ENCODE assay signal across 11 mouse cellular contexts in genomic region chr2:30592951-30593350, GRCm38 (mm10). TPM values are rescaled to one million over a fixed set of nuclear protein-coding genes. Genes with fewer than 3 reads are reported as not detected.
DNase-seq lines count a peak whose midpoint lies in the region; ATAC-seq and TF ChIP-seq lines count a peak whose summit lies in the region.
"Had no signal": no experiment of that assay in that cellular context is flagged by ENCODE, and none has a peak within 500 bp of the region (broad histone marks: within the 10 kb centered on the region; RNA-seq: fewer than 3 reads in every experiment).

No protein-coding gene starts in this region.

- DNase-seq in heart, adult 11 months: peak; percentile 93
- DNase-seq in heart, postnatal 10 days: no peak
- no peak for DNase-seq in left cerebral cortex, adult 2 months (ENCODE audit: extremely low spot score in 1 of 2, low spot score in 2 of 2)
- DNase-seq in left cerebral cortex, postnatal 36 days (ENCODE audit: low spot score in 2 of 2): no peak
- DNase-seq in midbrain, postnatal 0 days (ENCODE audit: low spot score): no peak
- no peak for DNase-seq in spleen, postnatal 14 days (ENCODE audit: low spot score in 2 of 2)
- DNase-seq in lung, adult 18-20 months: no peak
- DNase-seq: adrenal gland, postnatal 10 days; kidney, adult 18-20 months had no signal

- intact Hi-C loops in heart, postnatal 10 days (cut with DNase I): no loop called here
- intact Hi-C loops in left cerebral cortex, adult 2 months (cut with DNase I): loop anchor here (1.0 to 5.0 kb wide), 2 partner anchors 99 to 120 kb away; no protein-coding TSS in a partner anchor
- intact Hi-C loops in left cerebral cortex, postnatal 36 days (cut with DNase I): loop anchor here (5.0 to 10.0 kb wide), 2 partner anchors 46 to 62 kb away; no protein-coding TSS in a partner anchor

- WGBS in forebrain, embryonic 16.5 days: 82% methylated on average over 6 of the region's 6 CpGs
- 85% methylated on average over 6 of the region's 6 CpGs for WGBS in midbrain, postnatal 0 days

- no peak for ATAC-seq in forebrain, embryonic 16.5 days
- ATAC-seq in midbrain, postnatal 0 days (ENCODE audit: low FRiP score): no peak

- peaks cover 29% of the 10 kb centered on the region for H3K4me1 ChIP-seq in forebrain, embryonic 16.5 days (replicated peaks; ENCODE audit: control insufficient read depth, insufficient read depth, low read length)
- peaks cover 17% of the 10 kb centered on the region for H3K4me1 ChIP-seq in midbrain, postnatal 0 days (ENCODE audit: insufficient read depth, low read length)

- peak overlapping the region; percentile 100 for H3K27ac ChIP-seq in left cerebral cortex, adult 2 months
- peak overlapping the region; percentile 97 for H3K27ac ChIP-seq in forebrain, embryonic 16.5 days (ENCODE audit: low read length)
- 0 out of 2 replicates have a peak overlapping the region, but pooled peaks have one; percentile 98 for H3K27ac ChIP-seq in midbrain, postnatal 0 days (ENCODE audit: low read depth, low read length)

- no peak for TF ChIP-seq CTCF in left cerebral cortex, adult 2 months (IDR thresholded peaks at IDR 0.05)
- TF ChIP-seq CTCF in midbrain, postnatal 0 days (IDR thresholded peaks at IDR 0.05): no peak

- H3K36me3 ChIP-seq in forebrain, embryonic 16.5 days (ENCODE audit: control insufficient read depth, insufficient read depth): no peaks in the 10 kb centered on the region
- no peaks in the 10 kb centered on the region for H3K36me3 ChIP-seq in midbrain, postnatal 0 days (ENCODE audit: insufficient read depth, low read length)

- H3K4me3 ChIP-seq in left cerebral cortex, adult 2 months: no peak overlapping the region
- H3K4me3 ChIP-seq in forebrain, embryonic 16.5 days (replicated peaks; ENCODE audit: low read length): no peak overlapping the region
- H3K4me3 ChIP-seq in midbrain, postnatal 0 days (ENCODE audit: low read depth, low read length): no peak overlapping the region

- no peak overlapping the region for H3K4me2 ChIP-seq in forebrain, embryonic 16.5 days (ENCODE audit: low read length)
- no peak overlapping the region for H3K4me2 ChIP-seq in midbrain, postnatal 0 days (ENCODE audit: low read depth, low read length, poor library complexity, severe bottlenecking)

- H3K27me3 ChIP-seq in forebrain, embryonic 16.5 days (replicated peaks; ENCODE audit: control insufficient read depth, insufficient read depth, low read length): no peaks in the 10 kb centered on the region
- H3K27me3 ChIP-seq in midbrain, postnatal 0 days (ENCODE audit: insufficient read depth, low read length): no peaks in the 10 kb centered on the region

- 0 out of 2 replicates have a peak overlapping the region, but pooled peaks have one; percentile 27 for H3K9ac ChIP-seq in forebrain, embryonic 16.5 days (replicated peaks; ENCODE audit: low read depth, low read length)
- H3K9ac ChIP-seq in midbrain, postnatal 0 days (replicated peaks; ENCODE audit: low read length, poor library complexity, severe bottlenecking): 0 out of 2 replicates have a peak overlapping the region, but pooled peaks have one; percentile 4

- H3K9me3 ChIP-seq in forebrain, embryonic 16.5 days (ENCODE audit: control insufficient read depth, low read length): no peaks in the 10 kb centered on the region
- no peaks in the 10 kb centered on the region for H3K9me3 ChIP-seq in midbrain, postnatal 0 days (ENCODE audit: low read length)

RNA-seq across cellular contexts. Expression of gene Cstad, which starts 1.9 kb away (rescaled TPM):
- total RNA-seq in heart, postnatal 10 days (2021): 1 to 10 TPM; 1.9 to 3.1 TPM
- 1 to 10 TPM; 2.8 to 5.7 TPM for total RNA-seq in left cerebral cortex, adult 2 months (2021)
- 1 to 10 TPM; 3.9 to 8.0 TPM for total RNA-seq in left cerebral cortex, postnatal 36 days (2021)
- polyA plus RNA-seq in forebrain, embryonic 16.5 days (2015; fragmentation: Nextera tagmentation; extraction: Ambion mirVana): 0.89 and 0.93 TPM in 2 replicates
- total RNA-seq in midbrain, postnatal 0 days (2014; rRNA removed): 0.55 and 2.2 TPM in 2 replicates
- 0.64 and 0.70 TPM in 2 replicates for polyA plus RNA-seq in midbrain, postnatal 0 days (2015; fragmentation: Nextera tagmentation; extraction: Ambion mirVana)
- polyA plus RNA-seq: liver, embryonic 16.5 days had no signal
